In genomic region chr17:87372189-87372588, GRCm38 (mm10) we compare ENCODE assay signal across 17 mouse cellular contexts. TPM values are rescaled to one million over a fixed set of nuclear protein-coding genes. Genes with fewer than 3 reads are reported as not detected.
DNase-seq lines count a peak whose midpoint lies in the region; ATAC-seq and TF ChIP-seq lines count a peak whose summit lies in the region.
"Had no signal": no experiment of that assay in that cellular context is flagged by ENCODE, and none has a peak within 500 bp of the region (broad histone marks: within the 10 kb centered on the region; RNA-seq: fewer than 3 reads in every experiment).

No protein-coding gene starts in this region.

- intact Hi-C loops in left cerebral cortex, postnatal 36 days (cut with DNase I) = no loop called here

- 59% methylated on average over 7 of the region's 7 CpGs for WGBS in hindbrain, embryonic 13.5 days
- WGBS in hindbrain, embryonic 10.5 days = 80% methylated on average over 7 of the region's 7 CpGs
- WGBS in forebrain, postnatal 0 days = 29% methylated on average over 7 of the region's 7 CpGs

- no peaks in the 10 kb centered on the region for H3K9me3 ChIP-seq in hindbrain, embryonic 13.5 days
- H3K9me3 ChIP-seq in hindbrain, embryonic 10.5 days = no peaks in the 10 kb centered on the region
- H3K9me3 ChIP-seq in forebrain, postnatal 0 days (ENCODE audit: low read length) = no peaks in the 10 kb centered on the region
- H3K9me3 ChIP-seq: embryonic facial prominence, embryonic 13.5 days had no signal

- no peak for ATAC-seq in hindbrain, embryonic 13.5 days (ENCODE audit: low FRiP score)
- ATAC-seq in forebrain, postnatal 0 days = peak; percentile 38; the same call in 1 of the 2 replicates

- no peak overlapping the region for H3K4me2 ChIP-seq in hindbrain, embryonic 13.5 days
- H3K4me2 ChIP-seq in forebrain, postnatal 0 days (ENCODE audit: low read depth) = no peak overlapping the region
- H3K4me2 ChIP-seq: embryonic facial prominence, embryonic 13.5 days had no signal

- no peak for TF ChIP-seq CTCF in brain, embryonic 14.5 days (IDR thresholded peaks at IDR 0.05; ENCODE audit: borderline replicate concordance, extremely low read depth, insufficient read depth, insufficient read length)
- no peak for TF ChIP-seq CTCF in forebrain, postnatal 0 days (IDR thresholded peaks at IDR 0.05; ENCODE audit: low read depth)

- peaks cover 58% of the 10 kb centered on the region for H3K4me1 ChIP-seq in hindbrain, embryonic 13.5 days (replicated peaks)
- peaks cover 58% of the 10 kb centered on the region for H3K4me1 ChIP-seq in hindbrain, embryonic 10.5 days (replicated peaks)
- H3K4me1 ChIP-seq in forebrain, postnatal 0 days (ENCODE audit: insufficient read depth) = peaks cover 18% of the 10 kb centered on the region

- no peak overlapping the region for H3K9ac ChIP-seq in hindbrain, embryonic 13.5 days
- H3K9ac ChIP-seq in forebrain, postnatal 0 days = no peak overlapping the region
- H3K9ac ChIP-seq: embryonic facial prominence, embryonic 13.5 days; liver, embryonic 14.5 days had no signal

- no peak overlapping the region for H3K4me3 ChIP-seq in hindbrain, embryonic 13.5 days
- H3K4me3 ChIP-seq in hindbrain, embryonic 10.5 days = no peak overlapping the region
- no peak overlapping the region for H3K4me3 ChIP-seq in forebrain, postnatal 0 days (ENCODE audit: low read depth, low read length)
- H3K4me3 ChIP-seq: embryonic facial prominence, embryonic 13.5 days had no signal

- TF ChIP-seq POLR2A in brain, embryonic 14.5 days (IDR thresholded peaks at IDR 0.05; ENCODE audit: borderline replicate concordance, extremely low read depth, insufficient read depth, insufficient read length, poor library complexity, severe bottlenecking) = no peak

- no peaks in the 10 kb centered on the region for H3K36me3 ChIP-seq in hindbrain, embryonic 13.5 days
- no peaks in the 10 kb centered on the region for H3K36me3 ChIP-seq in hindbrain, embryonic 10.5 days
- H3K36me3 ChIP-seq in forebrain, postnatal 0 days (ENCODE audit: insufficient read depth) = no peaks in the 10 kb centered on the region
- H3K36me3 ChIP-seq: embryonic facial prominence, embryonic 13.5 days had no signal

- H3K27me3 ChIP-seq in hindbrain, embryonic 13.5 days = no peaks in the 10 kb centered on the region
- no peaks in the 10 kb centered on the region for H3K27me3 ChIP-seq in hindbrain, embryonic 10.5 days (ENCODE audit: insufficient read depth, poor library complexity, severe bottlenecking)
- H3K27me3 ChIP-seq in forebrain, postnatal 0 days (ENCODE audit: insufficient read depth, low read length) = no peaks in the 10 kb centered on the region
- H3K27me3 ChIP-seq: embryonic facial prominence, embryonic 13.5 days had no signal

- no peak for DNase-seq in hindbrain, embryonic 10.5 days (ENCODE audit: low spot score)
- peak; percentile 82 for DNase-seq in brain, embryonic 14.5 days (ENCODE audit: low read depth)
- peak; percentile 69 for DNase-seq in forebrain, postnatal 0 days
- peak; percentile 59 to 78 for DNase-seq in left cerebral cortex, postnatal 36 days (ENCODE audit: low spot score in 2 of 2)
- DNase-seq in ovary, postnatal 36 days (ENCODE audit: low spot score) = no peak
- DNase-seq in urinary bladder, postnatal 10 days (ENCODE audit: low spot score) = no peak
- no peak for DNase-seq in cerebellum, adult 9-11 months
- DNase-seq: cerebellum, postnatal 36 days; heart, postnatal 14 days; kidney, adult 18-20 months; lung, postnatal 36 days; thymus, adult 18-20 months had no signal

- peak overlapping the region; percentile 65 for H3K27ac ChIP-seq in hindbrain, embryonic 13.5 days
- no peak overlapping the region for H3K27ac ChIP-seq in hindbrain, embryonic 10.5 days
- H3K27ac ChIP-seq in forebrain, postnatal 0 days (ENCODE audit: low read depth, low read length) = peak overlapping the region; percentile 74
- H3K27ac ChIP-seq: embryonic facial prominence, embryonic 13.5 days; liver, embryonic 14.5 days had no signal

RNA-seq across cellular contexts. Expression of gene Stpg4, which starts 55.4 kb away (rescaled TPM):
- polyA plus RNA-seq in hindbrain, embryonic 13.5 days (2015; fragmentation: Nextera tagmentation; extraction: Ambion mirVana) = not detected in 2 replicates
- not detected in 2 replicates for polyA plus RNA-seq in hindbrain, embryonic 10.5 days (2016; fragmentation: Nextera tagmentation; extraction: Ambion mirVana)
- polyA plus RNA-seq in brain, embryonic 14.5 days (2012; rRNA removed) = 0.16 TPM in 1 of 2 replicates, not detected in the other
- not detected in 2 replicates for total RNA-seq in forebrain, postnatal 0 days (2014; rRNA removed)
- polyA plus RNA-seq in forebrain, postnatal 0 days (2015; fragmentation: Nextera tagmentation; extraction: Ambion mirVana) = not detected in 2 replicates
- total RNA-seq in left cerebral cortex, postnatal 36 days (2021) = not detected
- total RNA-seq: heart, adult 8-10 months; heart, postnatal 14 days; monocyte, adult 5-6 weeks had no signal
- polyA plus RNA-seq: embryonic facial prominence, embryonic 13.5 days; liver, embryonic 14.5 days had no signal

Comparison
In these comparisons a context has a peak if more than half of its experiments do, and no peak if none do; other contexts are left out.
1. DNase-seq: peak in brain, embryonic 14.5 days (single experiment), forebrain, postnatal 0 days (single experiment) and left cerebral cortex, postnatal 36 days (2 of 2); none in hindbrain, embryonic 10.5 days (single experiment), ovary, postnatal 36 days (single experiment), urinary bladder, postnatal 10 days (single experiment) and cerebellum, adult 9-11 months (single experiment).